Mouse (Mus musculus) ES-Bruce4 (cell line): ENCODE measurements around the gene Plekha8.

ENCODE experiments used
- CTCF ChIP-seq: IDR thresholded peaks from one replicate; pipeline ENCODE4 v1.8.1; 2011; ENCODE audit warnings: low read depth, low read length
- EP300 ChIP-seq: IDR thresholded peaks from 2 replicates; pipeline ENCODE4 v1.6.1; 2011; ENCODE audit warnings: low read depth, low read length; ENCODE audit not compliant: insufficient read depth
- POLR2A ChIP-seq: IDR thresholded peaks from one replicate; pipeline ENCODE4 v1.8.1; 2011; ENCODE audit warnings: low read length; ENCODE audit not compliant: insufficient read depth

- TF ChIP-seq CTCF (no peak), EP300 (no peak), POLR2A (no peak)
Observed at GRCm38 (mm10) chr6:54691368-54692116, 96.6 kb downstream of the Plekha8 start.
